Mouse (Mus musculus) left cerebral cortex, adult 2 months (tissue): ENCODE results near the gene Acot4. TPM values are rescaled to one million over a fixed set of nuclear protein-coding genes. Genes with fewer than 3 reads are reported as not detected.
A peak's percentile ranks its signal among the peaks of the same experiment; 100 is the strongest.
"Not testable (repeated sequence)": the region's sequence is repeated elsewhere in the genome, so short reads cannot be mapped to it uniquely, and the experiment has no call there.

ENCODE experiments used
- DNase-seq, 2 experiments: peaks; one replicate each; pipeline ENCODE4 v3.0.0; 2021 to 2022; ENCODE audit warnings: low spot score in 2 of 2, mixed read lengths in 1 of 2; ENCODE audit errors: extremely low spot score in 1 of 2
- H3K27ac ChIP-seq: fragments of 200-600 bp; 2 replicates; pipeline ENCODE4 v1.8.1; 2022
- H3K4me3 ChIP-seq: fragments of 200-600 bp; 2 replicates; pipeline ENCODE4 v1.8.1; 2022
- CTCF ChIP-seq: fragments of 200-600 bp; IDR thresholded peaks from 2 replicates; pipeline ENCODE4 v1.8.1; 2022; ENCODE audit warnings: antibody characterized with exemption, mild to moderate bottlenecking, moderate library complexity
- intact Hi-C: fragments of 180-260 bp; cut with DNase I; formaldehyde crosslinking; loops from one replicate; pipeline ENCODE4 v1.15.1; 2025
- long read RNA-seq, 2 experiments: library from polyadenylated mRNA; stranded (forward); transcript quantifications; one replicate each; pipeline ENCODE4 v2.0.0; 2021; ENCODE audit warnings: borderline mapping rate in 2 of 2
- total RNA-seq, 2 experiments: library from RNA; stranded (reverse); gene quantifications; 2 replicates each; pipeline ENCODE4 v1.2.3; 2021

The Acot4 gene
- total RNA-seq = 1 to 10 TPM; 2.3 to 2.9 TPM
- long read RNA-seq, experiment 1, full-length matches to known transcripts = 1 of 5 reads
- long read RNA-seq, experiment 1, partial matches to known transcripts = 2 of 5 reads
- long read RNA-seq, experiment 1, other reads (novel, unspliced or antisense) = 2 of 5 reads
- long read RNA-seq, experiment 2, partial matches to known transcripts = 0 of 1 reads
- long read RNA-seq, experiment 2, other reads (novel, unspliced or antisense) = 1 of 1 reads

DNA sequence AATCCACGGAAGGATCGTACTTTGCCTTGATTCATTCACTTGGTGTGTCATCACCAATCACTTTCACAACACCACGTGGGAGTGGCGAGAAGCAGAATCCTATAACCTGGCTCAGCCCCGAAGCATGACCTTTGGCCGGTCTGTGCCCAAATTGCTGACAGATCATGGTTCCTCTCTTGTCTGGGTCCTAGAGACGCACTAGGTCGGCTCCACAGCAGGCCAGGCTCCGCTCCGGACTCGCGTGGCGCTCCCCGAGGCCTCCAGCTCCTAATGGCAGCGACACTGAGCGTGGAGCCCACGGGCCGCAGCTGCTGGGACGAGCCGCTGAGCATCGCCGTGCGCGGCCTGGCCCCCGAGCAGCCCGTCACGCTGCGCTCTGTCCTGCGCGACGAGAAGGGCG, at the start of gene Acot4:
Gene Acot4, plus strand, starts transcription at position 139 of the 400 bp plus-strand sequence.
- DNase-seq = not testable (repeated sequence)
- peak within 1 kb of the TSS; percentile 57 for H3K27ac ChIP-seq
- intact Hi-C loops = loop anchor here (10.0 kb wide), 1 partner anchor 323 kb away; no protein-coding TSS in a partner anchor
- peak within 1 kb of the TSS; percentile 57 for H3K4me3 ChIP-seq

- Histone ChIP-seq H3K4me3 (peak overlapping the region; percentile 59), H3K27ac (peak overlapping the region; percentile 92)
- intact Hi-C loops = loop anchor here (5.0 kb wide), 1 partner anchor 44 kb away; no protein-coding TSS in a partner anchor
- no peak for TF ChIP-seq CTCF
- DNase-seq = no peak
These were observed 49.7 kb upstream of the Acot4 start for GRCm38 (mm10) chr12:83988483-83988882.

DNA sequence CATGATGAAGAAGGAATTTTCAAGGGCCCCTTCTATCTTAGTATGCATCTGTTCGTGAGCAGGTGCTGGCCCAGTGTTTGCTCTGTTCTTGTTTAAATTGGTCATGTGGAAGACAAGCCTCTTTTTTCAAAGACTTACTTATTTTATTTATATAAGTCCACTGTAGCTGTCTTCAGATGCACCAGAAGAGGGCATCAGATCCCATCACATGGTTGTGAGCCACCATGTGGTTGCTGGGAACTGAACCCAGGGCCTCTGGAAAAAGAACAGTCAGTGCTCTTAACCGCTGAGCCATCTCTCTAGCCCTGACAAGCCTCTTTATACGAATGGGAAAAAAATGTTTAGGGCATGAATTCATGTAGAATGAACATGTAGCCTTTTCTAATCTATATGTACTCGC, 48.8 kb upstream of the Acot4 start:
- no peak overlapping the region for H3K27ac ChIP-seq
- DNase-seq = no peak
- H3K4me3 ChIP-seq = no peak overlapping the region
- peak; percentile 13 for TF ChIP-seq CTCF
- intact Hi-C loops = loop anchor here (5.0 kb wide), 1 partner anchor 43 kb away; no protein-coding TSS in a partner anchor

GRCm38 (mm10) chr12:83997221-83997620, 41.0 kb upstream of the Acot4 start:
- intact Hi-C loops = no loop called here
- DNase-seq = no peak
- TF ChIP-seq CTCF = no peak
- no peak overlapping the region for H3K4me3 ChIP-seq
- no peak overlapping the region for H3K27ac ChIP-seq

- no peak for DNase-seq
- H3K4me3 ChIP-seq = no peak overlapping the region
- intact Hi-C loops = no loop called here
- H3K27ac ChIP-seq = peak overlapping the region; percentile 16; the same call in 1 of the 2 replicates
- TF ChIP-seq CTCF = no peak
These were observed 39.7 kb upstream of the Acot4 start for GRCm38 (mm10) chr12:83998341-83999107.

GRCm38 (mm10) chr12:83999237-83999636, 38.9 kb upstream of the Acot4 start:
- DNase-seq, H3K4me3 ChIP-seq, H3K27ac ChIP-seq, intact Hi-C loops: not testable (repeated sequence)

- TF ChIP-seq CTCF = no peak
These were observed 37.8 kb upstream of the Acot4 start for GRCm38 (mm10) chr12:84000418-84000817.

GRCm38 (mm10) chr12:84003866-84004265, 34.3 kb upstream of the Acot4 start:
- no peak for TF ChIP-seq CTCF
- no peak overlapping the region for H3K4me3 ChIP-seq
- intact Hi-C loops = no loop called here
- no peak overlapping the region for H3K27ac ChIP-seq
- DNase-seq = no peak

More at GRCm38 (mm10) chr12:84000418-84000817, 37.8 kb upstream of the Acot4 start:
- intact Hi-C loops = no loop called here
- Histone ChIP-seq H3K27ac (no peak overlapping the region), H3K4me3 (no peak overlapping the region)
- DNase-seq = no peak

- no peak for DNase-seq
- Histone ChIP-seq H3K27ac (no peak overlapping the region), H3K4me3 (no peak overlapping the region)
- intact Hi-C loops = no loop called here
- TF ChIP-seq CTCF = no peak
These were observed 29.9 kb upstream of the Acot4 start for GRCm38 (mm10) chr12:84008251-84008650.

DNA sequence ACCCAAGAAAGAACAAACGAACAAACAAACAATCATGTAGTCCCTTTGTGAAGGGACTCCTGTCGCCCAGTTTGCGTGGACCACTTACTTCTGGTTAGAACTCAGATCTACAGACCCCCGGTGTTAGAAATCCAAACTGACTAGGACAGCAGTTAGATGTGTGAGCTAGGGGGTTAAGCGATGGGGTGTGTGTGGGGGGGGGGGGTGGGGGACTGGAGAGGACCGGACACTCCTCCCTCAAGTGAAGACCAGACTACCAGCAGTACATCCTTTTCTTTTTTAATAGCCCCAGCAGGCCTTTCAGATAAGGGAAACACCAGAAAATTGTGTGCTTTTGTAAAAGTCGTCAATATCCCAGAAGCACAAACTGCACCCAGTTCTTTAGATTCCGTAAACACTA, 29.4 kb upstream of the Acot4 start:
- H3K4me3 ChIP-seq = peak overlapping the region; percentile 50
- no peak for TF ChIP-seq CTCF
- DNase-seq = no peak
- H3K27ac ChIP-seq = no peak overlapping the region; the same call in 1 of the 2 replicates
- intact Hi-C loops = no loop called here

DNA sequence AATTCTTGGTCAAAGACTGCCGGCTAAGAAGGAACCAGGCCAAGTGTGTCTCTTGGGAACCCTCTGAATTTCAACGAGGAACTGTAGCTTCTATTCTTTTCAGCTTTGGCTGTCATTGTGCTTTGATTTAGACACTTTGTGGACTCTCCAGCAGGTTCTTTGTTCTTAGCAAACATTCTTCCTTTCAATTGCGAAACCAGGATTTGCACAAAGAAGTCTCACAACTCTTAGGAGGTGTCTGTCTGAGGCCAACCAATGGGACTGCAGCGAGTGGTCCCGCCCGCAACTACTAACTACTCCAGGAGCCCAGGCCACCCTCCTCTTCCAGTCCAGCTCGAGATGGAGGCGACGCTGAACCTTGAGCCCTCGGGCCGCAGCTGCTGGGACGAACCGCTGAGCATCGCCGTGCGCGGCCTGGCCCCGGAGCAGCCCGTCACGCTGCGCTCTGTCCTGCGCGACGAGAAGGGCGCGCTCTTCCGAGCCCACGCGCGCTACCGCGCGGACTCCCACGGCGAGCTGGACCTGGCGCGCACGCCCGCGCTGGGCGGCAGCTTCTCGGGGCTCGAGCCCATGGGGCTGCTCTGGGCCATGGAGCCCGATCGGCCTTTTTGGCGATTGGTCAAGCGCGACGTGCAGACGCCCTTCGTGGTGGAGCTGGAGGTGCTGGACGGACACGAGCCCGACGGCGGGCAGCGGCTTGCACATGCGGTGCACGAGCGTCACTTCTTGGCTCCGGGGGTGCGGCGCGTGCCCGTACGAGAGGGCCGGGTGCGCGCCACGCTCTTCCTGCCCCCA, 28.8 kb upstream of the Acot4 start, which contains the start of gene Acot1:
Gene Acot1, plus strand, starts transcription at position 320 of the 795 bp plus-strand sequence.
- intact Hi-C loops = not testable (repeated sequence)
- Histone ChIP-seq H3K4me3 (peak within 1 kb of the TSS; percentile 50), H3K27ac (peak within 1 kb of the TSS; percentile 36; the same call in 1 of the 2 replicates)
- peak; percentile 37 to 57 for DNase-seq

- no peak for DNase-seq
- intact Hi-C loops = no loop called here
- no peak for TF ChIP-seq CTCF
- Histone ChIP-seq H3K4me3 (peak overlapping the region; percentile 50), H3K27ac (no peak overlapping the region)
These were observed 28.0 kb upstream of the Acot4 start for GRCm38 (mm10) chr12:84010201-84010600.
